Comparison of ENCODE assay signal across 7 mouse cellular contexts in genomic region chr3:88296561-88297318, GRCm38 (mm10). TPM values are rescaled to one million over a fixed set of nuclear protein-coding genes. Genes with fewer than 3 reads are reported as not detected.
DNase-seq lines count a peak whose midpoint lies in the region; ATAC-seq lines count a peak whose summit lies in the region.

Gene Tsacc (minus strand): TSS chr3:88296999.
Gene Cct3 (plus strand): TSS chr3:88297116.

- peak; percentile 100 for ATAC-seq in embryonic facial prominence, embryonic 12.5 days (ENCODE audit: insufficient number of reproducible peaks, insufficient read depth, low FRiP score, low TSS enrichment)
- peak; percentile 97 for ATAC-seq in limb, embryonic 11.5 days (ENCODE audit: insufficient number of reproducible peaks, low FRiP score, low TSS enrichment, low read depth)
- ATAC-seq in midbrain, embryonic 14.5 days (ENCODE audit: low FRiP score, low TSS enrichment): peak; percentile 98

- peak; percentile 95 for DNase-seq in adrenal gland, postnatal 25 days
- DNase-seq in heart, adult 11 months: peak; percentile 100
- DNase-seq in kidney, adult 18-20 months: peak; percentile 95
- DNase-seq in limb, embryonic 11.5 days (ENCODE audit: low spot score): peak; percentile 93
- peak; percentile 100 for DNase-seq in midbrain, embryonic 14.5 days
- DNase-seq in spleen, adult 18-20 months: peak; percentile 84 to 91

- H3K9me3 ChIP-seq in embryonic facial prominence, embryonic 12.5 days: no peaks in the 10 kb centered on the region
- H3K9me3 ChIP-seq in limb, embryonic 11.5 days (ENCODE audit: control insufficient read depth, low read length): no peaks in the 10 kb centered on the region
- no peaks in the 10 kb centered on the region for H3K9me3 ChIP-seq in midbrain, embryonic 14.5 days (ENCODE audit: control insufficient read depth, low read length)

- WGBS in embryonic facial prominence, embryonic 12.5 days: 1% methylated on average over 44 of the region's 44 CpGs
- under 1% methylated on average over 44 of the region's 44 CpGs for WGBS in limb, embryonic 11.5 days
- under 1% methylated on average over 44 of the region's 44 CpGs for WGBS in midbrain, embryonic 14.5 days

- H3K4me2 ChIP-seq in embryonic facial prominence, embryonic 12.5 days (replicated peaks): peak within 1 kb of the TSS; percentile 85
- peak within 1 kb of the TSS; percentile 72 for H3K4me2 ChIP-seq in limb, embryonic 11.5 days (ENCODE audit: low read depth, severe bottlenecking)
- peak within 1 kb of the TSS; percentile 69 for H3K4me2 ChIP-seq in midbrain, embryonic 14.5 days (ENCODE audit: low read length)

- H3K9ac ChIP-seq in embryonic facial prominence, embryonic 12.5 days: peak within 1 kb of the TSS; percentile 84
- peak within 1 kb of the TSS; percentile 74 for H3K9ac ChIP-seq in limb, embryonic 11.5 days (ENCODE audit: low read length)
- peak within 1 kb of the TSS; percentile 68 for H3K9ac ChIP-seq in midbrain, embryonic 14.5 days (replicated peaks; ENCODE audit: low read length)

- peaks cover 27% of the 10 kb centered on the region for H3K36me3 ChIP-seq in embryonic facial prominence, embryonic 12.5 days
- peaks cover 15% of the 10 kb centered on the region; the same call in 1 of the 2 replicates for H3K36me3 ChIP-seq in limb, embryonic 11.5 days (ENCODE audit: control insufficient read depth, insufficient read depth, low read length)
- peaks cover 29% of the 10 kb centered on the region for H3K36me3 ChIP-seq in midbrain, embryonic 14.5 days (ENCODE audit: control insufficient read depth, insufficient read depth, low read length)

- no peaks in the 10 kb centered on the region for H3K27me3 ChIP-seq in embryonic facial prominence, embryonic 12.5 days
- H3K27me3 ChIP-seq in limb, embryonic 11.5 days (ENCODE audit: control insufficient read depth, insufficient read depth, low read length): no peaks in the 10 kb centered on the region
- H3K27me3 ChIP-seq in midbrain, embryonic 14.5 days (ENCODE audit: control insufficient read depth, insufficient read depth, low read length): no peaks in the 10 kb centered on the region

- H3K4me3 ChIP-seq in embryonic facial prominence, embryonic 12.5 days: peak within 1 kb of the TSS; percentile 78
- H3K4me3 ChIP-seq in limb, embryonic 11.5 days (ENCODE audit: low read depth, low read length): peak within 1 kb of the TSS; percentile 66
- peak within 1 kb of the TSS; percentile 57 for H3K4me3 ChIP-seq in midbrain, embryonic 14.5 days (replicated peaks; ENCODE audit: low read depth, low read length)

- peak within 1 kb of the TSS; percentile 94 for H3K27ac ChIP-seq in embryonic facial prominence, embryonic 12.5 days
- peak within 1 kb of the TSS; percentile 76 for H3K27ac ChIP-seq in limb, embryonic 11.5 days (replicated peaks; ENCODE audit: low read depth, low read length)
- H3K27ac ChIP-seq in midbrain, embryonic 14.5 days (replicated peaks; ENCODE audit: low read depth, low read length): peak within 1 kb of the TSS; percentile 84

- H3K4me1 ChIP-seq in embryonic facial prominence, embryonic 12.5 days: peaks cover 14% of the 10 kb centered on the region
- H3K4me1 ChIP-seq in limb, embryonic 11.5 days (ENCODE audit: control insufficient read depth, insufficient read depth, low read length): peaks cover 7% of the 10 kb centered on the region; the same call in 1 of the 2 replicates
- H3K4me1 ChIP-seq in midbrain, embryonic 14.5 days (ENCODE audit: control insufficient read depth, insufficient read depth, low read length): peaks cover 9% of the 10 kb centered on the region

RNA-seq across cellular contexts. Expression of gene Tsacc, which starts in this region (rescaled TPM):
- 8.9 and 11.3 TPM in 2 replicates for total RNA-seq in adrenal gland, postnatal 25 days (2021)
- 16.1 and 16.9 TPM in 2 replicates for polyA plus RNA-seq in embryonic facial prominence, embryonic 12.5 days (2016; fragmentation: Nextera tagmentation; extraction: Ambion mirVana)
- 11.9 TPM in 2 replicates for polyA plus RNA-seq in limb, embryonic 11.5 days (2014; fragmentation: Nextera tagmentation; extraction: Ambion mirVana)
- 8.0 and 8.1 TPM in 2 replicates for polyA plus RNA-seq in midbrain, embryonic 14.5 days (2014; fragmentation: Nextera tagmentation; extraction: Ambion mirVana)

RNA-seq across cellular contexts. Expression of gene Cct3, which starts in this region (rescaled TPM):
- total RNA-seq in adrenal gland, postnatal 25 days (2021): 277 and 284 TPM in 2 replicates
- polyA plus RNA-seq in embryonic facial prominence, embryonic 12.5 days (2016; fragmentation: Nextera tagmentation; extraction: Ambion mirVana): 600 and 614 TPM in 2 replicates
- polyA plus RNA-seq in limb, embryonic 11.5 days (2014; fragmentation: Nextera tagmentation; extraction: Ambion mirVana): 764 and 785 TPM in 2 replicates
- polyA plus RNA-seq in midbrain, embryonic 14.5 days (2014; fragmentation: Nextera tagmentation; extraction: Ambion mirVana): 444 and 493 TPM in 2 replicates

Comparison
In these comparisons a context has a peak if more than half of its experiments do, and no peak if none do; other contexts are left out.
1. Peak in every context shown above with its lines: DNase-seq, ATAC-seq, H3K4me3 ChIP-seq and H3K27ac ChIP-seq.